Mouse (Mus musculus) urinary bladder, adult 18-20 months (tissue): ENCODE measurements around the gene Cd151.

Experiments used
- DNase-seq, 2 experiments: peaks; one replicate each; pipeline ENCODE4 v3.0.0; 2022; ENCODE audit warnings: low spot score in 2 of 2, mixed read lengths in 2 of 2

The Cd151 gene

GRCm38 (mm10) chr7:141493729-141494128 lies 26.5 kb downstream of the Cd151 start:
- no peak for DNase-seq

- DNase-seq, result no peak
Observed at GRCm38 (mm10) chr7:141495379-141495778, 28.2 kb downstream of the Cd151 start.

GRCm38 (mm10) chr7:141495940-141496339 lies 28.7 kb downstream of the Cd151 start:
- DNase-seq, result no peak

GRCm38 (mm10) chr7:141497600-141497999 lies 30.4 kb downstream of the Cd151 start:
- DNase-seq, result no peak

- DNase-seq, result no peak
Observed at GRCm38 (mm10) chr7:141501820-141502555, 34.8 kb downstream of the Cd151 start.

GRCm38 (mm10) chr7:141502556-141502905 lies 35.3 kb downstream of the Cd151 start:
- DNase-seq, result no peak

DNA sequence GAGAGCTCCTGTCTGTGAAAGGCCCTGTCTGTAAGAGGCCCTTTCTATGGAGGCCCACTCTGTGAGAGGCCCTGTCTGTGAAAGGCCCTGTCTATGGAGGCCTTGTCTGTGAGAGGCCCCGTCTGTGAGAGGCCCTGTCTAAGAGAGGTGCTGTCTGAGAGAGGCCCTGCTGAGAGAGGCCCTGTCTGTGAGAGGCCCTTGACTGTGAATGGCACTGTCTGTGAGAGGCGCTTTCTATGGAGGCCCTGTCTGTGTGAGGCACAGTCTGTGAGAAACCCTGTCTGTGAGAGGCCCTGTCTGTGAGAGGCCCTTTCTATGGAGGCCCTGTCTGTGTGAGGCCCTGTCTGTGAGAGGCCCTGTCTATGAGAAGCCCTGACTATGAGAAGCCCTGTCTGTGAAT lies 39.1 kb downstream of the Cd151 start:
- no peak for DNase-seq

DNA sequence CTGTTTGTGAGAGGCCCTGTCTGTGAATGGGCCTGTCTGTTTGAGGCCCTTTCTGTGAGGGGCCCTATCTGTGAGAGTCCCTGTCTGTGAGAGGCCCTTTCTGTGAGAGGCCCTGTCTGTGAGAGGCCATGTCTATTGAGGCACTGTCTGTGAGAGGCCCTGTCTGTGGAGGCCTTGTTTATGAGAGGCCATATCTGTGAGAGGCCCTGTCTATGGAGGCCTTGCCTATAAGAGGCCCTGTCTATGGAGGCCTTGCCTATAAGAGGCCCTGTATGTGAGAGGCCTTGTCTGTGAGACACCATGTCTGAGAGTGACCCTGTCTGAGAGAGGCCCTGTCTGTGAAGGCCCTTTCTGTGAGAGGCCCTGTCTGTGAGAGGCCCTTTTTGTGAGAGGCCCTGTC lies 41.0 kb downstream of the Cd151 start:
- DNase-seq, result no peak

GRCm38 (mm10) chr7:141510196-141510595 lies 43.0 kb downstream of the Cd151 start:
- DNase-seq, result no peak

DNA sequence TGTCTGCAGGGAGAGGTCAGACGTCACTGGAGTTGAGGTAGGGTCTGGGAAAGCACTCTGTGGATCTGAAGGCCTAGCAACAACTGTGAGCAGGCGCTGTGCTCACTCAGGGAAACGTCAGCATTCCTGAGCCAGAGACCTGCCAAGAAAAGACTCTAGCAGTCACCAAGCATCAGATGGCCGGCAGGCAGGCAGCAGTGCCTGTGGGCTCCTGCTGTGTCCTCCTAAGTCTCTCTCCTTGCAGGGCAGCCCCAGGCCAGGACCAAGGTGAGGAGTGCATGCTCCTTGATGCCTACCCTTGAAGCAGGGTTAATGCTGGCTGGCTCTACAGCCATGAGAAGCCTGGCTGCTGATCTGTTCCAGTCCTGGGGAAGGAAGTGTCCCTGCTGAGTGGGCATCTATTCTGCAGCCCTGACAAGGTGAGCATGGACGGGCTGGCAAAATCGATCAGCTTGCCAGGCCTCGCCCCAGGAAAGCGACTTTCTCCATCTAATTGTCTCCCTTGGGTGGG lies 43.5 kb downstream of the Cd151 start:
- no peak for DNase-seq

DNA sequence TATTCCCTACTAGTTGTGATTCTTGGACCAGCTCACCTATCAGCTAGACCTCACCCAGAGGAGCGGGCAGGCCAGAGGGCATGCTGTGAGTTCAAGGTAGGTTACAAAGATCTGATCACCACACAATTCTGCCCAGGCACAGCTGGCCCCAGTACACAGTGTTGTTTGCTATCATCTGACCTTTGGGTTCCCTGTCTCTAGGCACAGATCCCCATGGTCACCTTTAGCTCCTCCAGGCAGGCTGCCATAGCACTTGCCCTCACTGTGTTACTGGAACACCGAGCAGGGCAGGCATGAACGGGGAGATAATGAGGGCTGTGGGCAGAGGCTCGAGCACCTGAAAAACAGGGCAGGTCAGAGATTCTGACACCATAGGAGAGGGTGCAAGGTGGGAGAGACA lies 50.4 kb downstream of the Cd151 start:
- DNase-seq, result no peak

DNA sequence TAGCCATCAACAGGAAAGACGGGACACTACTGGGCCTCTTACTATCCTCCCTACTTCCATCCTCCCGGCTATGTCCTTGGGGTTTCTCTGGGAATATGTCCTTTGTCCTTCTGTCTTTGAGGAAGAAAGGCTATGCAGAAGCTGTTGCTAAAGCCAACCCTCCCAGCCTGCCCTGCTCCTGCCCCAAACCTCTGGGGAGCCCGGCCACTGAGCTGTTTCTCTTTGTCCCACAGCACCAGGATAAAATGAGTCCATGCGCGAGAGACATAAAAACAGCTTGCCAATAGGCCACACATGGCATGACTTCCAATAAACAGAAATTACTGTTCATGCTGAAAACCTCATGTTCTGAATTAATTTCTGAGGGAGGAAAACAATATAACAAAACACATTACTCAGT lies 51.1 kb downstream of the Cd151 start:
- DNase-seq, result no peak

DNA sequence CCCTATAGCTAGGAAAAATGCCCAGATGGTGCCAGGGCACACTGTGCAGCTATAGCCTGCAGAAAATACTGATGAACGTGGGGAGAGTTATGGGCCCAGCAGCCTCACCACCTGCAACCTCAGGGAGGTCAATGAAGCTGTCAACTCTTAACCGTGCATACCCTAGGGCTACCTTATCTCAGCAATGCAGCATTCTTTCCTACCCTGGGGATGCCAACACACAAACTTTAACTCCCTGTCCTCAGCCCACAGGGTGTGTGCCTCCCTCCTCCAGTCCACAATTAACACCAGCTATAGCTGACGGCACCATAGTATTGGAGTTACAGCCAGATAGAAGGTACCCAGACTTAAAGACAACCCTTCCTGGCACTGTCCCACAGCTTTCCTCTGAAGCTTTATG lies 51.7 kb downstream of the Cd151 start:
- no peak for DNase-seq

DNA sequence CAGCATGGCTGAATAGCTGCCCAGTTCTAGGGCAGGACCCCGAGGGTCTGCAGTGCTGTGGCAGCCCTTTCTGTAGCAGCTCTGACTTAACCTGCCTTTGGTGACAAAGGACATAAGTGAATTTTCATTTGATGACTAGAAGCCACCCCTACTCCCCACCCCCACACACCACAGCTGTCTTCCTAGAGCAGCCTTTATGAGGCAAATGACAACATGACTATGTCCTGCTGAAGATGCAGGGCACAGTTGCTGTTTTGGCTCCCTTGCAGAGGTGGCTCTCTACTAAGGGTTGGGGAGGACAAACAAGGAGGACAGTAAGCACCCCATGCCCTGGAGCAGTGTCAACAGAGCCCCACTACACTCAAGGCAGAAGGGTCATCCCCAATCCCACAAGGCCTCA lies 52.6 kb downstream of the Cd151 start:
- no peak for DNase-seq
